Mouse (Mus musculus): Measurements from ENCODE around the gene Pygm. TPM values are rescaled to one million over a fixed set of nuclear protein-coding genes. Genes with fewer than 3 reads are reported as not detected.

Pygm gene
- 1 to 10 TPM; 3.7 to 8.0 TPM for polyA plus RNA-seq (2017; shearing (Covaris generic))

- ATAC-seq: no peak
These were observed at the start of gene Pygm for GRCm38 (mm10) chr19:6384128-6384527. Gene Pygm, plus strand, starts transcription at chr19:6384399.

GRCm38 (mm10) chr19:6334673-6335457 is 49.3 kb upstream of the Pygm start, which contains the start of gene Men1:
Gene Men1, plus strand, starts transcription at chr19:6334979.
- ATAC-seq: peak; percentile 88

- no peak for ATAC-seq
These were observed 48.8 kb upstream of the Pygm start for GRCm38 (mm10) chr19:6335458-6335827.

GRCm38 (mm10) chr19:6336920-6337319 is 47.3 kb upstream of the Pygm start:
- no peak for ATAC-seq

- no peak for ATAC-seq
These were observed 46.0 kb upstream of the Pygm start for GRCm38 (mm10) chr19:6338171-6338570.

GRCm38 (mm10) chr19:6338716-6339115 is 45.5 kb upstream of the Pygm start:
- ATAC-seq: no peak

- ATAC-seq: no peak
These were observed 45.0 kb upstream of the Pygm start for GRCm38 (mm10) chr19:6339191-6339590.

- peak; percentile 66 for ATAC-seq
These were observed 44.2 kb upstream of the Pygm start for GRCm38 (mm10) chr19:6339890-6340504.

GRCm38 (mm10) chr19:6340524-6341452 is 43.4 kb upstream of the Pygm start, which contains the start of gene Map4k2:
Gene Map4k2, plus strand, starts transcription at chr19:6341135.
- peak; percentile 62 for ATAC-seq

GRCm38 (mm10) chr19:6341453-6342077 is 42.6 kb upstream of the Pygm start:
- ATAC-seq: no peak

- ATAC-seq: no peak
These were observed 41.8 kb upstream of the Pygm start for GRCm38 (mm10) chr19:6342276-6342933.

- ATAC-seq: no peak
These were observed 40.9 kb upstream of the Pygm start for GRCm38 (mm10) chr19:6343066-6343925.

- no peak for ATAC-seq
These were observed 40.2 kb upstream of the Pygm start for GRCm38 (mm10) chr19:6343996-6344395.

GRCm38 (mm10) chr19:6346023-6346422 is 38.2 kb upstream of the Pygm start:
- ATAC-seq: no peak

GRCm38 (mm10) chr19:6346661-6347060 is 37.5 kb upstream of the Pygm start:
- ATAC-seq: no peak

- no peak for ATAC-seq
These were observed 36.6 kb upstream of the Pygm start for GRCm38 (mm10) chr19:6347615-6348014.

- ATAC-seq: no peak
These were observed 35.5 kb upstream of the Pygm start for GRCm38 (mm10) chr19:6348717-6349116.

- ATAC-seq: no peak
These were observed 34.8 kb upstream of the Pygm start for GRCm38 (mm10) chr19:6349215-6349983.

- no peak for ATAC-seq
These were observed 32.6 kb upstream of the Pygm start for GRCm38 (mm10) chr19:6351431-6352106.

- no peak for ATAC-seq
These were observed 32.1 kb upstream of the Pygm start for GRCm38 (mm10) chr19:6352107-6352505.

Measured in activated CD4-positive, CD25-positive, alpha-beta regulatory T cell, adult 4 months (primary cell).